Mouse (Mus musculus) liver, embryonic 16.5 days (tissue): Measurements from ENCODE around the gene Scaf8. TPM values are rescaled to one million over a fixed set of nuclear protein-coding genes. Genes with fewer than 3 reads are reported as not detected.
"Not testable (repeated sequence)": the region's sequence is repeated elsewhere in the genome, so short reads cannot be mapped to it uniquely, and the experiment has no call there.

Source experiments
- ATAC-seq: fragments of 200-750 bp; cut with Nextera tagmentation; 2 replicates; pipeline ENCODE4 v1.8.0; 2017; ENCODE audit warnings: low read depth, mild to moderate bottlenecking, moderate number of reproducible peaks, moderate library complexity
- H3K27ac ChIP-seq: fragments of 300-500 bp; sonication (generic); 2 replicates; pipeline ENCODE4 v1.5.1; 2014; ENCODE audit warnings: mild to moderate bottlenecking, low read length
- H3K27me3 ChIP-seq: fragments of 300-500 bp; sonication (generic); 2 replicates; pipeline ENCODE4 v1.6.1; 2014; ENCODE audit warnings: low read depth, low read length, mixed read lengths; ENCODE audit not compliant: control insufficient read depth, insufficient read depth
- H3K36me3 ChIP-seq: fragments of 300-500 bp; sonication (generic); 2 replicates; pipeline ENCODE4 v1.6.1; 2014; ENCODE audit warnings: mild to moderate bottlenecking; ENCODE audit not compliant: control insufficient read depth, insufficient read depth
- H3K4me1 ChIP-seq: fragments of 300-500 bp; sonication (generic); 2 replicates; pipeline ENCODE4 v1.6.1; 2014; ENCODE audit warnings: low read depth, low read length, mixed read lengths; ENCODE audit not compliant: control insufficient read depth
- H3K4me2 ChIP-seq: fragments of 300-500 bp; sonication (generic); 2 replicates; pipeline ENCODE4 v1.6.1; 2014; ENCODE audit warnings: low read depth, low read length, mixed read lengths
- H3K4me3 ChIP-seq: fragments of 300-500 bp; sonication (generic); 2 replicates; pipeline ENCODE4 v1.5.1; 2014; ENCODE audit warnings: low read depth, mild to moderate bottlenecking, low read length
- H3K9ac ChIP-seq: fragments of 300-500 bp; sonication (generic); 2 replicates; pipeline ENCODE4 v1.6.1; 2014; ENCODE audit warnings: low read depth, low read length
- H3K9me3 ChIP-seq: fragments of 300-500 bp; sonication (generic); replicated peaks from 2 replicates; pipeline ENCODE4 v1.6.1; 2016; ENCODE audit warnings: low read length; ENCODE audit not compliant: control insufficient read depth
- WGBS: fragments of 180-500 bp; shearing (Covaris S2); extraction: QIAGEN DNeasy Blood & Tissue Kit; methylation state at CpG from one replicate; pipeline ENCODE4 v1.1.7; 2014; ENCODE audit not compliant: insufficient replicate concordance; 5-methylcytosine and 5-hydroxymethylcytosine counted together
- polyA plus RNA-seq: library from polyadenylated mRNA; unstranded; fragments of >200 nt; fragmentation: Nextera tagmentation; extraction: Ambion mirVana; gene quantifications from 2 replicates; pipeline ENCODE4 v1.2.1, GENCODE M21; 2015

Gene Scaf8
- polyA plus RNA-seq, 1 experiment from 2014 or later: 7.2 TPM

GRCm38 (mm10) chr17:3138387-3138786 is 23.6 kb downstream of the Scaf8 start:
- WGBS: 12% methylated on average over 3 of the region's 3 CpGs
- Histone ChIP-seq H3K36me3 (no peaks in the 10 kb centered on the region), H3K9ac (no peak overlapping the region), H3K4me3 (no peak overlapping the region), H3K9me3 (no peaks in the 10 kb centered on the region), H3K27ac (no peak overlapping the region), H3K4me1 (peaks cover 19% of the 10 kb centered on the region), H3K4me2 (0 out of 2 replicates have a peak overlapping the region, but pooled peaks have one; percentile 10), H3K27me3 (no peaks in the 10 kb centered on the region)
- ATAC-seq: peak; percentile 79

GRCm38 (mm10) chr17:3140100-3140499 is 25.3 kb downstream of the Scaf8 start:
- Histone ChIP-seq H3K27ac (no peak overlapping the region), H3K4me2 (no peak overlapping the region), H3K4me1 (peaks cover 19% of the 10 kb centered on the region), H3K27me3 (no peaks in the 10 kb centered on the region), H3K9ac (no peak overlapping the region), H3K4me3 (no peak overlapping the region), H3K36me3 (no peaks in the 10 kb centered on the region), H3K9me3 (no peaks in the 10 kb centered on the region)
- 10% methylated on average over 1 of the region's 1 CpGs for WGBS
- peak; percentile 63 for ATAC-seq

DNA sequence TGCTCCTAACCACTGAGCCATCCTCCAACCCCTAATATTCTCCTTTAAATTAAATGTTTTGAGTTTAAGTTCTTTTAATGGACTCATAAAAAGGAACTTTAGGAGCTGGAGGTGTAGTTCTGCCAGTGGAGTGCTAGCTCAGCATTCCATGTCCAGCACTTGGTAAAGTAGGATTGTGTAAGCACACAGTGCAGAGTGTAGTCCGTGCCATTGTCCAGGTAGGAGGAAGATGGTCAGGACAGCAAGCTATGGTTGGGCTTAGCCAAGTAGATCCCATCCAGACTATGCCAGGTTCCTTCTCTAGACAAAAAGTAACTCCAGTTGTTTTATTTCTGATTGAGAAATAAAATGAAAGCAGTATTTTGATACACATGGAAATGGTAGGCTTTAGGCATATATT is 34.1 kb downstream of the Scaf8 start:
- Histone ChIP-seq H3K4me3 (no peak overlapping the region), H3K4me2 (no peak overlapping the region), H3K27me3 (no peaks in the 10 kb centered on the region), H3K9me3 (no peaks in the 10 kb centered on the region), H3K36me3 (peaks cover 5% of the 10 kb centered on the region), H3K27ac (no peak overlapping the region), H3K9ac (no peak overlapping the region), H3K4me1 (no peaks in the 10 kb centered on the region; the same call in 1 of the 2 replicates)
- 67% methylated on average over 1 of the region's 1 CpGs for WGBS
- peak; percentile 65; the same call in 1 of the 2 replicates for ATAC-seq

DNA sequence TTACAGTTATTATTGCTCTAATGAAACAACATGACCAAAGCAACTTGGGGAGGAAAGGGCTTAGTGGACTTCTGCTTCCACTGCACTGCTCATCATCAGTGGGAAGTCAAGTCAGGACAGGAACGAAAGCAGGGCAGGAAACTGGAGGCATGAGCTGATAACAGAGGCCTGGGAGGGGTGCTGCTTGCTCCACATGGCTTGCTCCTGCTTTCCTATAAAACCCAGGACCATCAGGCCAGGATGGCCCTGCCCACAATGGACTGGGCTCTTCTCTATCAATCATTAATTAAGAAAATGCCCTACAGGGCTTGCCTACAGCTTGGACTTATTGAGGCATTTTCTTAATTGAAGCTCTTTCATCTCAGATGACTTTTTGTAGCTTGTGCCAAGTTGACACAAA is 34.8 kb downstream of the Scaf8 start:
- H3K4me2 ChIP-seq: no peak overlapping the region
- H3K4me1 ChIP-seq: no peaks in the 10 kb centered on the region; the same call in 1 of the 2 replicates
- ATAC-seq: peak; percentile 42; the same call in 1 of the 2 replicates
- H3K27ac ChIP-seq: no peak overlapping the region
- no peaks in the 10 kb centered on the region for H3K9me3 ChIP-seq
- H3K27me3 ChIP-seq: no peaks in the 10 kb centered on the region
- peaks cover 5% of the 10 kb centered on the region for H3K36me3 ChIP-seq
- no peak overlapping the region for H3K4me3 ChIP-seq
- H3K9ac ChIP-seq: no peak overlapping the region
- 18% methylated on average over 1 of the region's 1 CpGs for WGBS

GRCm38 (mm10) chr17:3150701-3151100 is 35.9 kb downstream of the Scaf8 start:
- H3K9ac ChIP-seq, H3K36me3 ChIP-seq, H3K4me2 ChIP-seq, ATAC-seq, H3K27me3 ChIP-seq, H3K4me1 ChIP-seq, H3K9me3 ChIP-seq, H3K4me3 ChIP-seq, H3K27ac ChIP-seq: not testable (repeated sequence)
- WGBS: 58% methylated on average over 1 of the region's 1 CpGs

DNA sequence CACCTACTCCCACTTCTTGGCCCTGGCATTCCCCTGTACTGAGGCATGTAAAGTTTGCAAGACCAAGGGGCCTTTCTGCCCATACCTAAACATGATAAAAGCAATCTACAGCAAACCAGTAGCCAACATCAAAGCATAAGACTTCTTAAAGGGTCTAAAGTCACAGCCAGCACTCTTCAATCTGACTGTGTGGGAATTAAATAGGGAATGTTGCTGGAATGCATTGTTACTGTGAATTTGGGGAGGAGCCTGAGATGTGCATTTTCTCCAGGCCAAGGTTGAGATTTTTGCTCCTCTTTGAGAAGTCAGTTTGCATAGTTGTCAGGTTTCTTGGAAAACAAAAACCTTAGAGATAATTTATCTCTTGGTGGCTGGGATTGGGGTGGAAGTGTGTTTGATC is 36.4 kb downstream of the Scaf8 start:
- no peaks in the 10 kb centered on the region for H3K9me3 ChIP-seq
- H3K36me3 ChIP-seq: no peaks in the 10 kb centered on the region
- no peak overlapping the region for H3K4me2 ChIP-seq
- no peak for ATAC-seq
- no peak overlapping the region for H3K27ac ChIP-seq
- no peaks in the 10 kb centered on the region for H3K27me3 ChIP-seq
- no peaks in the 10 kb centered on the region; the same call in none of the 2 replicates for H3K4me1 ChIP-seq
- no peak overlapping the region for H3K4me3 ChIP-seq
- H3K9ac ChIP-seq: no peak overlapping the region

- not testable (repeated sequence) for H3K9me3 ChIP-seq, H3K27me3 ChIP-seq, H3K36me3 ChIP-seq, H3K27ac ChIP-seq, H3K4me2 ChIP-seq, H3K9ac ChIP-seq, H3K4me1 ChIP-seq, H3K4me3 ChIP-seq
- WGBS: 41% methylated on average over 9 of the region's 9 CpGs
- peak; percentile 61 for ATAC-seq
These were observed 41.4 kb downstream of the Scaf8 start for GRCm38 (mm10) chr17:3156176-3156575.

- H3K4me2 ChIP-seq: no peak overlapping the region
- H3K9ac ChIP-seq: no peak overlapping the region
- peaks cover 3% of the 10 kb centered on the region for H3K36me3 ChIP-seq
- H3K4me3 ChIP-seq: no peak overlapping the region
- H3K27me3 ChIP-seq: no peaks in the 10 kb centered on the region
- H3K27ac ChIP-seq: no peak overlapping the region
- H3K9me3 ChIP-seq: no peaks in the 10 kb centered on the region
- H3K4me1 ChIP-seq: no peaks in the 10 kb centered on the region; the same call in 1 of the 2 replicates
- ATAC-seq: no peak
These were observed 42.2 kb downstream of the Scaf8 start for GRCm38 (mm10) chr17:3157016-3157415.

DNA sequence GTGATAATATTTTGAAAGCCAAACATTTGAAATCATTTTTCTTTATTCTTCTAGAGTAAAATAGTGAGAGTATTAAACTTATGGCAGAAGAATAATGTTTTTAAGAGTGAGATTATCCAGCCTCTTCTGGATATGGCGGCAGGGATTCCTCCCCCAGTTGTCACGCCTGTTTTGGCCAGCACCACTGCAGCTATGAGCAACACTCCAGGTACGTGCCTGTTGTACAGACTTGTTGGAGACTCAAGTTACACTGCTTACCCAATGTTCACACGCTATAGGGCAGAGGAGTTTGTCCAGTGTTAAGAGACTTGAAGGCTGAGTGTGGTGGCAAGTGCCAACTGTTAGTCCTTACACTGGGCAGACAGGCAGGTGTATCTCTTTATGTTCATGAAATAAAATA is 48.1 kb downstream of the Scaf8 start:
- H3K36me3 ChIP-seq: peaks cover 10% of the 10 kb centered on the region
- ATAC-seq: no peak
- WGBS: 82% methylated on average over 4 of the region's 4 CpGs
- H3K9me3 ChIP-seq: no peaks in the 10 kb centered on the region
- H3K9ac ChIP-seq: no peak overlapping the region
- H3K27ac ChIP-seq: no peak overlapping the region
- no peaks in the 10 kb centered on the region for H3K4me1 ChIP-seq
- no peak overlapping the region for H3K4me2 ChIP-seq
- no peak overlapping the region for H3K4me3 ChIP-seq
- H3K27me3 ChIP-seq: no peaks in the 10 kb centered on the region
